Mouse (Mus musculus) thymus, postnatal 10 days (tissue): ENCODE measurements around the gene Efs.

Experiments used
- DNase-seq, 2 experiments: peaks; one replicate each; pipeline ENCODE4 v3.0.0; 2021; ENCODE audit warnings: low spot score in 2 of 2

The Efs gene

GRCm38 (mm10) chr14:54924641-54925348 lies 1.1 kb downstream of the Efs start:
- DNase-seq, result no peak

GRCm38 (mm10) chr14:54920076-54920685 lies 5.7 kb downstream of the Efs start:
- no peak for DNase-seq

GRCm38 (mm10) chr14:54913343-54913742 lies 12.6 kb downstream of the Efs start:
- no peak for DNase-seq

GRCm38 (mm10) chr14:54912886-54913285 lies 13.0 kb downstream of the Efs start, which contains the start of gene Slc22a17:
Gene Slc22a17 (minus strand): TSS chr14:54913132.
- peak in 1 of 2 experiments; percentile 30 for DNase-seq

GRCm38 (mm10) chr14:54912109-54912850 lies 13.6 kb downstream of the Efs start:
- no peak for DNase-seq

GRCm38 (mm10) chr14:54908682-54909081 lies 17.2 kb downstream of the Efs start:
- no peak for DNase-seq

GRCm38 (mm10) chr14:54903641-54904040 lies 22.3 kb downstream of the Efs start:
- DNase-seq, result no peak

- DNase-seq, result peak in 1 of 2 experiments; percentile 71
Measured at GRCm38 (mm10) chr14:54900383-54900782, 25.5 kb downstream of the Efs start.

GRCm38 (mm10) chr14:54897445-54897844 lies 28.5 kb downstream of the Efs start:
- DNase-seq, result no peak

GRCm38 (mm10) chr14:54894296-54895151 lies 31.4 kb downstream of the Efs start:
- peak in 1 of 2 experiments; percentile 52 for DNase-seq

GRCm38 (mm10) chr14:54893651-54894181 lies 32.2 kb downstream of the Efs start:
- DNase-seq, result peak; percentile 95 to 97

GRCm38 (mm10) chr14:54892200-54892599 lies 33.7 kb downstream of the Efs start, which contains the start of gene Pabpn1:
Gene Pabpn1 (plus strand): TSS chr14:54892500.
- DNase-seq, result no peak

- DNase-seq, result no peak
Measured at GRCm38 (mm10) chr14:54885309-54885708, 40.6 kb downstream of the Efs start.

GRCm38 (mm10) chr14:54884022-54884712 lies 41.8 kb downstream of the Efs start:
- no peak for DNase-seq

GRCm38 (mm10) chr14:54883154-54884021 lies 42.5 kb downstream of the Efs start, which contains the start of the genes Bcl2l2 and Gm20521:
Gene Bcl2l2 (plus strand): TSS chr14:54883377.
Gene Gm20521 (plus strand): TSS chr14:54883441.
- no peak for DNase-seq

- peak; percentile 40 to 45 for DNase-seq
Measured at GRCm38 (mm10) chr14:54877048-54877715, 48.7 kb downstream of the Efs start, which contains the start of gene Ppp1r3e. Gene Ppp1r3e (minus strand): TSS chr14:54877550.

GRCm38 (mm10) chr14:54876539-54877047 lies 49.3 kb downstream of the Efs start:
- peak; percentile 72 for DNase-seq

GRCm38 (mm10) chr14:54875844-54876538 lies 49.9 kb downstream of the Efs start:
- no peak for DNase-seq
